Mouse (Mus musculus): ENCODE data around the gene B3gat3. TPM values are rescaled to one million over a fixed set of nuclear protein-coding genes. Genes with fewer than 3 reads are reported as not detected.
"Not testable (repeated sequence)": the region's sequence is repeated elsewhere in the genome, so short reads cannot be mapped to it uniquely, and the experiment has no call there.

B3gat3 gene
- total RNA-seq, 2 experiments from 2014 or later, result 169 to 172 TPM

DNA sequence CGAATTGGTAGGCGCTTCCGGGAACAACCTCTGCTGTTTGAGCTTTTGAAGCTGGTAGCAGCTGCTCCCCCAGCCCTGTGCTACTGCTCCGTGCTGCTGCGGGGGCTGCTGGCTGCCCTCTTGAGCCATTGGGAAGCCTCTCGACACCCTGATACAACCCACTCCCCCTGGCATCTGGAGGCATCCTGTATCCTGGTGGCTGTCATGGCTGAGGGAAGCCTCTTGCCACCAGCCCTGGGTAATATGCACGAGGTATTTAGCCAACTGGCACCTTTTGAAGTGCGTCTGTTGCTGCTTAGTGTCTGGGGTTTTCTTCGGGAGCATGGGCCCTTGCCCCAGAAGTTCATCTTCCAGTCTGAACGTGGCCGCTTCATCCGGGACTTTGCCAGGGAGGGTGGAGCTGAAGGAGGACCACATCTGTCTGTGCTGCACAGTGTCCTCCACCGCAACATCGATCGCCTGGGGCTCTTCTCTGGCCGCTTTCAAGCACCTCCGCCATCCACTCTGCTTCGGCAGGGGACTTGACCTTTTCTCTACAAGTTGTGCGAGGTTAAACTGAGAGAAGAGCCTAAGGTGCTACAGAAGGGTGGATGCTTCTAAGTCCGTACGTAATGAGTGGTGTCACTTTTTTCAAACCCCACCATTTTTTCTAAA is 22.8 kb upstream of the B3gat3 start:
- not testable (repeated sequence) for DNase-seq (ENCODE audit: extremely low spot score in 1 of 2, low spot score in 1 of 2)

- peak; percentile 86 to 87 for DNase-seq (ENCODE audit: extremely low spot score in 1 of 2, low spot score in 1 of 2)
Measured at GRCm38 (mm10) chr19:8897865-8898495, 22.2 kb upstream of the B3gat3 start, which contains the start of gene Ganab. Ganab (plus strand) TSS chr19:8898071.

DNA sequence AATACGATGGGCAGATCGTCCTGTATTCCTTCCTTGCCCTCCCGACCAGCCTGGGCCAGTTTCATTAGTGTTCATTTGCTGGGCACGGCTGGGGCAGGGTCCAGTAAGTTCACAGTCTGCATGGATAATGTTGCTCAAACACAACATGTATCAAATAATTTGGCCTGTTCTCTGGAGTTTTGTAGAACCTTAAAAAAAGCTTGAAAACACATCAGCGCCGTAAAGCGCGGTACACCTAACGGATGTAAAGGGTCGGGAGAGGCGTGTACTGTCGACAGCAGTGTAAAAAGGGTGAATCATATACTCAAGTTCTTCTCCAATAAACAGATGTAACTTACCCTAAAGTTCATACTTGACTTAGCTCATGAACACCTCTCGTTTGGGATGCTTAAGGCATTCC is 21.6 kb upstream of the B3gat3 start:
- no peak for DNase-seq (ENCODE audit: extremely low spot score in 1 of 2, low spot score in 1 of 2)

GRCm38 (mm10) chr19:8899079-8899478 is 21.1 kb upstream of the B3gat3 start:
- no peak for DNase-seq (ENCODE audit: extremely low spot score in 1 of 2, low spot score in 1 of 2)

- DNase-seq (ENCODE audit: extremely low spot score in 1 of 2, low spot score in 1 of 2), result no peak
Measured at GRCm38 (mm10) chr19:8903412-8903811, 16.8 kb upstream of the B3gat3 start.

GRCm38 (mm10) chr19:8908531-8908930 is 11.6 kb upstream of the B3gat3 start:
- no peak for DNase-seq (ENCODE audit: extremely low spot score in 1 of 2, low spot score in 1 of 2)

- no peak for DNase-seq (ENCODE audit: extremely low spot score in 1 of 2, low spot score in 1 of 2)
Measured at GRCm38 (mm10) chr19:8911810-8912209, 8.4 kb upstream of the B3gat3 start.

DNA sequence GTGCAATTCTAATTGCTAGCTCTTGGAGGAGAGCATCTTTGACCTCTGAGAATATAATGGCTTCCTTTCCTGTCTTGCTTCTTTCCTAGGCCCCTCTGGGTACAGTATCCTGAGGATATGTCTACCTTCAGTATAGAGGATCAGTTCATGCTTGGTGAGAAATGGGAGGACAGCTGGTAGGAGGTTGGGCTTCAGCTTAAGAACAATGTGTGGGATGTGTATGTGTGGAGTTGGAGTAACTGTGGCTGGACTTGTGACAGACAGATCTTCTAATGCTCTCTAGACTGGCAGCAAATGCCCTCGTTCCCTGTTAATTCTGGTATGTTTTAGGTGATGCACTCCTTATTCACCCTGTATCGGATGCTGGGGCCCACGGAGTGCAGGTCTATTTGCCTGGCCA is 6.0 kb upstream of the B3gat3 start:
- no peak for DNase-seq (ENCODE audit: extremely low spot score in 1 of 2, low spot score in 1 of 2)

GRCm38 (mm10) chr19:8919000-8919399 is 1.2 kb upstream of the B3gat3 start:
- no peak for DNase-seq (ENCODE audit: extremely low spot score in 1 of 2, low spot score in 1 of 2)

GRCm38 (mm10) chr19:8919684-8920072 is 496 bp upstream of the B3gat3 start:
- no peak for DNase-seq (ENCODE audit: extremely low spot score in 1 of 2, low spot score in 1 of 2)

DNA sequence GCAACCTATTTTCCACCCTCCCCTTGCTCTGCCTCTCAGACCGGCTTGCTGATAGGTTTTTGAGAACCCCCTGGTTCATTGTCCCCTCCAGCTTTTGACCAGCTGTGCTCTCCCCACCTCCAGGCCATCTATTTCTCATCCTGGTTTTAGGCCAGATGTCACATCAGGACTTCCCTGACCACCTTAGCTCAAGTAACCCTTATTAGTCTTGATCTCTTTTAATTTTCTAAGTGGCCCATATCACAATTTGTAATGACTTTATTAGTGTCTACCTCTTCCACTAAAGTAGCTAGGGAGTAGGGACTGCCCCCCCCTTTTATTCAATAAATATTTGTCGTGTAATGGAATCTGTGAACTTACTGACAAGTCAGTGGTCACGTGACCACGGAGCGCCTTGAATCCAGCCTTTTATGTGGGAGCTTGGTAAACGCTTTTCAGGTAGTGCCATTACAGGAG is 690 bp downstream of the B3gat3 start:
- DNase-seq (ENCODE audit: extremely low spot score in 1 of 2, low spot score in 1 of 2), result no peak

GRCm38 (mm10) chr19:8921741-8922140 is 1.6 kb downstream of the B3gat3 start:
- no peak for DNase-seq (ENCODE audit: extremely low spot score in 1 of 2, low spot score in 1 of 2)

DNA sequence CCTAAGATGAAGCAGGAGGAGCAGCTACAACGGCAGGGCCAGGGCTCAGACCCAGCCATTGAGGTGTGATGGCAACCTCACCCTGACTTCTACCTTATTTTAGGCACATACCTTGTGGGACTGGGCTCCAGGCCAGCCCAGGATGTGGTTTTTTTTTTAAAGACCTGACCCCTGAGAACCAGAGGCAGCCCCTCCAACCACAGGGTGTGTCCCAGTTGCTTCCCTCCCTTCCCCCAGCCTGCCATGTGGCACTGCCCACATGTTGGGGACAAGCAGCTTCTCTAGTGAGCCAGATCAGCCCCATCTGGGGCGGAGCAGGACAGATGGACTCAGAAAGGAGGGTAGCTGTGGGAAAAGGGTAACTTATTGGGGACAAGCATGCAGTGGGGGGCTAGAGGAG is 6.6 kb downstream of the B3gat3 start:
- no peak for DNase-seq (ENCODE audit: extremely low spot score in 1 of 2, low spot score in 1 of 2)

- no peak for DNase-seq (ENCODE audit: extremely low spot score in 1 of 2, low spot score in 1 of 2)
Measured at GRCm38 (mm10) chr19:8927891-8928525, 7.8 kb downstream of the B3gat3 start.

GRCm38 (mm10) chr19:8928689-8929223 is 8.6 kb downstream of the B3gat3 start:
- no peak for DNase-seq (ENCODE audit: extremely low spot score in 1 of 2, low spot score in 1 of 2)

DNA sequence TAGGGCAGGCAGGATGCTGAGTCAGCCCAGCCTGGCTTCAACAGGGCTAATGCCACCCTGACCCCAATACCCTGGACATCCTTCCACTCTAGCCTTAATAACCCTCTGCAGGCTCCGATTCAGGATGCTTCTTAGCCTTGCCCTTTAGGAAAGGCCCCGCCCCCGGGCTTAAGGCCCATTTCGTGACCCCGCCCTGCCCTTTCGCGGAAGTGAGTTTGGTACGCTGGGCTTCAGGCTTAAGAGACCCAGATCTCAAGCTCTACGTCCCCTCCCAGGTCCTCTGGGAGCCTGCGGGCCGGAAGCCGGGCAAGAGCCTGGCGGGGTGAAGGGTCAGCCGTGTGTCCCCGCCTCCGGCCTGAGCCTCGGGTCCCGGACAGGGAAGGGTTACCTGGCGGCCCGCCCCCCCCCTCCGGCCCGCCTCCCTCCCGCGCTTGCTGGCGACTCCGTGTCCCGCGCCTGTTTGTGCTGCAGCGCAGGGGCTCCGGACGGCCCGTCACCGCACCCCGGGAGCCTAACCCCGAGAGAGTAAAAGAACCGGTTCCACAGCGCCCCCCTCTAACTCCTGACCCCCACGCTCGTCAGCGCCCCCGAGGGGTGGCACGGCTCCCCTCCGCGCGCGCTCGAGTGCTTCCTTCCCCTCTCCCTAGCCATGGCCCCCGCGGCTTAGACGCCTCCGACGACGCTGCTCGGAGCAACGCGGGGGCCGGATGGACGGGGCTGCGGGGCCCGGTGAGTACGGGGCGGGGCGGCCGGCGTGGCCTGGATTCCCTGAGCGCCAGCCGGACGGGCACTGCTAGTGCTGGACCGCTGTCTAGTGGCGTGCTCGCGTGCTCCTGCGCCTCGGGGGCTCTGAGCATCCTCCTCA is 9.3 kb downstream of the B3gat3 start, which contains the start of the genes Rom1 and Eml3:
TSS of gene Rom1 (minus strand) at position 133 of the 865 bp plus-strand sequence.
TSS of gene Eml3 (plus strand) at position 329 of the 865 bp plus-strand sequence.
- peak in 1 of 2 experiments; percentile 42 for DNase-seq (ENCODE audit: extremely low spot score in 1 of 2, low spot score in 1 of 2)

DNA sequence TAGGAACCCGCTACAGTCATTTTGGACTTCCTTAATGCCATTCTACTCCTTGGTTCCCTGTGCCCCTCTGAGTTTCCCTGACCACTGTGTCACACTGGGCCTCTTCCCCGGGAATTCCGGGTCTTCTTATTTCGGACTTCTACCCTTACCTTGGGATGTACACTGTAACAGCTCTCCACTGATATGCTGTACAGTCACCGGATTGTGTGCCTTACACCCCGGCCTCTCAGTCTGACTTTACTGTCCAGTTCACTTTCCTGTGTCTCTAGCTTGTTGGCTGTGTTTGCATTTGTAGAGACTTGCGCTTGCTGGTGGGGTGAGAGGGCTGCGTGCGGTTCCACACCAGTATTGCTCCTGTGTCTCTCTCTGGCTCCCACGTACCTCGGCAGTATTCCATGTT is 9.9 kb downstream of the B3gat3 start:
- DNase-seq (ENCODE audit: extremely low spot score in 1 of 2, low spot score in 1 of 2), result no peak

DNA sequence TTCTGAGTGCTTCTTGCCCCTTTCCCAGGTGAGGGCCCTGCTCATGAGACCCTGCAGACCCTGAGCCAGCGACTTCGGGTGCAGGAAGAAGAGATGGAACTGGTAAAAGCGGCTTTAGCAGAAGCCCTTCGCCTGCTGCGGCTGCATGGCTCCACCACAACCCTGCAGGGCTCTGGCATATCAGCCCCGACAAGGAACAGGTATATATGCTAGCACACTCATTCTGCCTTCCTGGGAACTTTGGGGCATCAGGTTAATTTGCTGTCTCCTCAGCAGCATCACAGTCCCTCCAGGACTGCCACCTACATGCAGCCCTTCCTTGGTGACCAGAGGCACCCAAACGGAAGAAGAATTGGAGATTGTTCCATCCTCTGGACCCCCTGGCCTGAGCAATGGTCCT is 10.6 kb downstream of the B3gat3 start:
- no peak for DNase-seq (ENCODE audit: extremely low spot score in 1 of 2, low spot score in 1 of 2)

- DNase-seq (ENCODE audit: extremely low spot score in 1 of 2, low spot score in 1 of 2), result no peak
Measured at GRCm38 (mm10) chr19:8936736-8937135, 16.6 kb downstream of the B3gat3 start.

DNA sequence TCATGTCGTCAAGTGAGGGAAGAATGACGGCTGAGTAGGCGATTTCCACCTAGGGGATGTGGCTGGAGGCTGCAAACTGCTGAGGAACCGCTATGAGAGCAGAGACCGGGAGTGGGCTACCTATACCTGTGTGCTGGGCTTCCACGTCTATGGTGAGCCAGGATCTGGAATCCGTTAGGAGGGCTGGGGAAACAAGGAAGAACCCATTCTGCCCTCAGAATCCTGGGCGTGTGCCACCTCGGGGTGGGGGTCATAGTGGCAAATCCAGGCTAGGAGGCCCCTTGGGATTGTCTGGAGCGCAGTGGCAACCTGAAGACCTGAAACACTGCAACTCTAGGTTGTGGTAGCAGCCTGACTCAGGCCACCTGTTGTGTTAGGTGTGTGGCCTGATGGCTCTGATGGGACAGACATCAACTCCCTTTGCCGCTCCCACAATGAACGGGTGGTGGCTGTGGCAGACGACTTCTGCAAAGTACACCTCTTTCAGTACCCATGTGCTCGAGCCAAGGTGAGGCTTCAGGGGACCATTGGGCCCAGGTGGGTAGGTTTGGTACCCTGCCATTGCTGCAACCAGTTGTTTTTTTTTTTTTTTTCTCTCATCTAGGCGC is 20.5 kb downstream of the B3gat3 start:
- no peak for DNase-seq (ENCODE audit: extremely low spot score in 1 of 2, low spot score in 1 of 2)

Data from layer of hippocampus, postnatal 25 days (tissue).